Mouse (Mus musculus): ENCODE results near the gene Taz.

Gene Taz

DNA sequence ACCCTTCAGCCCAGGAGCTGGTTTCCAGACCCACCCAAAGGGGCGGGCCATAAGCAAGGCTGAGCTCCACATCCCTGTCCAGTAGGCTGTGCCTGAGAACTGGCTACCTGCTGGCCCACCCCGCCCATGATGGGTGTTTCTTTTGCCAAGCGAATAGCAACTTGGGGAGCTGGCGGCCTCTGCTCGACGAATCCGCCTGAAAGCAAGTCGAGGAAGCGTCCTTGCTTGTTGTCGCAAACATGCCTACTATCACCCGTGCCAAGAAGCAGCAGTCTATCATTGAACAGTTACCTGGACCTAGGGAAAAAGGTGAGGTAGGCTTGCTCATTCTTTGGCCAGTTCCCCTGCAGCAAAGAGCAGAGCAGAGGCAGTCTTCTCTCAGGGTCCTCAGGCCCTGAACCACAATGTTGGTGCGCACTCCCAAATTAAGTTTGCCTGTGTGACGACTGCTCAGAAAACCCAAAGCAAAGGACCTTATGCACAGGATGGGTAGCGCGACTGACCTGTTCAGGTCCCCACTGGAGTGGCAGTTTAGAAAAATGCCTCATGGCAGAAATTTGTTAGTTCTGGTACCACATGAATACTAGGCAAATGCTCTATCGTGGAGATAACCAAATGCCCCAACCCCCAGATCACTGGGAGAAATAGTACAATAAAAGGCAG, at the start of gene Taz, which contains the start of gene Dnase1l1:
Taz (plus strand) TSS at position 181 of the 663 bp plus-strand sequence.
Dnase1l1 (minus strand) TSS at position 606 of the 663 bp plus-strand sequence.
- no peak for DNase-seq (ENCODE audit: low read depth, low spot score)

DNA sequence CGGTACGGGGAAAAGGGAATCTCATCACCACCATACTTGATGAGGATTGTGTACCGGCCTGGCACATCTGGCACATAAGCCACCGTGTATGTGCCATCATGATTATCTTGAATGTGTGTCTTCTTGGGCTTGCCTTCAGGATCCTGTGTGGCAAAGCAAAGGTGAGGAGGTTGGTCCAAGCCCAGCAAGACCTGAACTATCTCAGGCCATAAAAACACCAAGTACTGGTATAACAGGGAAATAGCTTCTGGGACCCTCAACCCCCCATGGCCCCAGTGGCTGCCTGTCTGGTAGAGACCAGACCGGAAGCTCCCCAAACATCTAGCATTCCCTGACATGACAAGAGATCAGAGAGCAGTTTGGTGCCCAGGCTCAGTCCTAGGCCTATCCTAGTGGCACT, 48.5 kb upstream of the Taz start:
- no peak for DNase-seq (ENCODE audit: low read depth, low spot score)

DNA sequence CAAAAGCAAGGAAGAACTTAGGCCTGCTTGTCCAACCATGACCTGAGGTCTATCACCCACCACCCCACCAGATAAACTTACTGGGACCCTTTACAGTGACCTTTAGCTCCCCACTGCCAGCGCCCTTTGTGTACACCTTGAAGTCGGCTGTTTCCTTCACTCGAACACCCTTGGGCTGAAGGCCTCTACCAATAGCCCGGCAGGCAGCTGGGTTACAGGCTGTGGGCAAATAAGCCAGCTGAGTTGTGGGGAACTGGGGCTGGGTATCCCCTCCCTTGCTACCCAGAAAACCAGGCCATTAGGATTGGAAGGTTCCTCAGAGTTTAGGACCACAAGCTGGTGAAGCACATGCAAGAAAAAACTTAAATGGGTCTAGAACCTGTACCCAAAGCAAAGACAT, 41.4 kb upstream of the Taz start:
- no peak for DNase-seq (ENCODE audit: low read depth, low spot score)

DNA sequence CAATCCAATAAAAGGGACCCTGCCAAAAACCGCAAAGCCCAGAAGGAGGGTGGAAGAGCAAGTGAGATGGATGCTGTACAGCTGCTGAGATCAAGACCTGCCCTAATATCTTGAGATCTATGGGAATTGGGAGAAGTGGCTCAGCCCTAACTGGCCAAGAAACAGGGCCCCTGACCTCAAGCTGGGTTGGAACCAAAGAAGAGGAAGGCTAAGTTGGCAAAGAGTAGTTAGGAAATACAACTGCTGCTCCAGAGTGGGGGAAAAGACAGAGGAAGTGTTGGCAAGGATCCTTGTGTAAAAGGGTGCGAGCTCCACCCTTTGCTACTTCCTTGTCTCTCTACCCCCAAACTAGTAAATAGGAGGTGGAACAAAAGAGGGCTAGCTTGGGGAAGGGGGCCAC, 38.3 kb upstream of the Taz start:
- DNase-seq (ENCODE audit: low read depth, low spot score), result no peak

DNA sequence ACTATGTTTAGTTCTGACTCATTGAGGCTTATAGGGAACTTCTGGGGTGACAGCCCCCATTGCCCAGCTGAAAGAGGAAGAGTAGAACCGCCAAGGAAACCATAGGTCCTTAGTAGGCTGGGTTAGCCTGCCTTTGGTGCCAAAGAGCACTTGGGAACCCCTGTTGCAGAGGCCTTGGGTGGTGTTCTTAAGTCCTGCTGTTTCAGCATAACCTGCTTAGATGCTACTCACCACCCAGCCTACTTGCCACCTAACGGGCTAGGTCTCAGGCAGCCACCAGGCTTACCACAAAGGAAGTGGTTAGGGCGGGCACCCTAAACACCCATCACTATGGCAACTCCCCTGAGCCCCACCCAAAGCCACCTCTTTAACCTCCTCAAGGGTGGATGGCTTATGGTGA, 37.9 kb upstream of the Taz start:
- DNase-seq (ENCODE audit: low read depth, low spot score), result no peak

DNA sequence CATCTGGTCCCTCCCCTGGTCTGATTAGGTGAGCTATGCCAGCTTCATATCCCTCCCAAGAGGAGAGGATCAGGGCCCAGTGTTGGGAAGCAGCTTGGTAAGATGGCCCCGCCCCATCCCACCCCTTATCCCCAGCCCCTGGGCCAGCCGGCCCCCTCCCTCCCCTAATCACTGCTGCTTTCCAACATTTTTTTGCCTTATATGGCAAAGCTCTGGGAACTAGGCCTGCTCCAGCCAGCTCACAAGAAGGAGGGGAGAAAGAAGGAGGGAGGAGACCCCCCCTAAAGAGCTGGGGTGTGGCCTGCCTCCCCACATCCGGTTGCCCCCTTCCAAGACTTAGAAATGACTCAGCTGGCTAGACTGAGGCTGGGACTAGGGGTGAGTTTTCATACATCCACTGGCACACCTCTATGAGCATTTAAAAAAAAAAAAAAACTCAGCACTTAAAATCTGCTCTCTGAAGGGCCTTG, 37.1 kb upstream of the Taz start:
- peak; percentile 68 for DNase-seq (ENCODE audit: low read depth, low spot score)

DNA sequence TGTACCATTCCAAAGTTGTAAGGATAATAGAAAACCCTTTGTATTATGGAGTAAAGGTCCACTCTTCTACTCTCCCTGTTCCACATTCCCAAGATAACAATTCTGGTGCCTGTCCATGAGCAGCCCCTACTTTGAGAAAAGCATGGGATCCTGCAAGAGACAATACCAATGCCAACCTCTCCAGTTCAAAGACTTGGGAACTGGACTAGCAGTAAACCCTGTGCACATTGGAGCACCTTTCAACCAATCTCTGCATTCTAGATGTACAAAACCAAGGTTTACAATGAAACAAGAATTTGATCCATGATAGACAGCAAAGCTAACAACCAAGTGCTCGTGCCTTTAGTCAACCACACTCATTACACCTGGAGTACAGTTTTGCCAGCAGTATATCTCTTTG, 36.6 kb upstream of the Taz start:
- no peak for DNase-seq (ENCODE audit: low read depth, low spot score)

DNA sequence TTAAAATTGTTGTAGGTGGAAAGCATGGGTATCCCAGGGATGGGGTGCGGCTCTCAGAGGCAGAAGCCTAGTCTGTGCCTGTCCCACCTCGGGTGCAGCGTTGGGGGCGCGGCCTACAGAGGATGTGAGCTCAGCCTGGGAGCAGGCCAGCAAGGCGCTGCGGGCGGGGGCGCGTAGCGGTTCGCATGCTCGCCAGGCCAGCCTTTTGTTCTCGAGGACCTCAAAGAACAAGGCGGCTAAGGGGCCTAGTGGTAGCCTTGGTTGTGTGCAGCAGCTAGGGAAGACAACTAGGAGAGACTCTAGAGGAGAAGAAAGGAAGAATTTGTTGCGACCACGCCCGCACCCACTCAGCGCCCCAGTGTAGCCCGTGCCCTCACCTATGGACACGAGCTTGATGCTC, 36.0 kb upstream of the Taz start:
- DNase-seq (ENCODE audit: low read depth, low spot score), result no peak

DNA sequence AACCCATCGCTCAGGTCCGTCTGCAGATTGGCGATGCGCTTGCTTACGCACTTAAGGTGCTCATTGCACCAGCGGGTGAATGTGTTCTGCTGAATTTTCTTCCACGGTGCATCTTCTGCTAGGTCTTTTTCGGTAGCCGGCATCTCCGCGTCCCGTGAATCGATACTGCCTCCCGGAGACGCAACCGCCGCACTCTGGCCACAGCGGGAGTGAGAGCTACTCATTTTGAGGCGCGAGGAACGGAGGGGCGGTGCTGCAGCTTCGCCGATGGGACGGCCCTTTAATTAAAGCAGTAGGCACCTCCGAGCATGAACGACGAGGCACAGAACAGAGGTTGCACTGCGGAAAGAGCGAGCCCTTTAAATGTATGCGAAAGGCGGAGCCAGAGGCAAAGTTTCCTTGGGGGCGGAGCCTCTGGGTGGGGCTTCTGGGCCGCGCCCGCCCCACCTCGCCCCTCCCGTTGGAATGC, 35.5 kb upstream of the Taz start:
- peak; percentile 89 for DNase-seq (ENCODE audit: low read depth, low spot score)

DNA sequence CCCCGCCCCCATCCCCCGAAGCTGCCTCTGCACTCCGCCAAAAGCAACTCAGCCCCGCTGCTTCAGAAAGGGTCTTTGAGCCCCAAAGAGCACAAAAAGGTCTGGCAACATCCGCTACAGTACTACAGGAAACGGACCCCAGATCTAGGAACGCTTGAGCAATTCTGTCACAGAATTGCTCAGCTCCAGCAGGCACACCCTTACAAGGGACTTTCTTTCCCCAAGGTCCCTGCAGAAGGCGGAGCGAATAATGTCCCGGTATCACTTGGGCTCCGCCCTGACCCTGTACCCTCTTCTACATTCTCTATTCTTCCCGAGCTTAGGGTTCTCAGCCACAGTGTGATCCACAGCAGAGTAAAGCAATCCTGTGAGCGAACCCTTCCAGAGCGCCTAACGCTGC, 35.0 kb upstream of the Taz start:
- DNase-seq (ENCODE audit: low read depth, low spot score), result no peak

DNA sequence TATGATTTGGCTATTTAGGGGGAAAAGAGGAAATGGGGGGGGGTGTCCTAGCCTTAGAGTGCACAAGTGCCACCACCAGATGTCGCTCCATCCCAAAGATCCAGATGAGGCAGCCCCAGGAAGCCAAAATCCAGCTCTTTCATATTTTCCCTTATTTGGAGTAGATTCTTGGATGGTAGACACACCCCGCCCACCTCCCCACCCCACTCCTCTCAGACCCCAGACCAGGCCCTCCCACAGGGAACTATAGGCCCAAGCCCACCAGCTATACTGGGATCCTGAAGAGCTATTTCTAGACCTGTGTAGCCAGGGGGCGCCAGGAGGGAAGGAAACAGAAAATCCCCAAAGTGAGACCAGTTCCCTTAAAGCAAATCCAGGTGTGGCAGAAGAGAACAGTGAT, 33.1 kb upstream of the Taz start:
- DNase-seq (ENCODE audit: low read depth, low spot score), result no peak

DNA sequence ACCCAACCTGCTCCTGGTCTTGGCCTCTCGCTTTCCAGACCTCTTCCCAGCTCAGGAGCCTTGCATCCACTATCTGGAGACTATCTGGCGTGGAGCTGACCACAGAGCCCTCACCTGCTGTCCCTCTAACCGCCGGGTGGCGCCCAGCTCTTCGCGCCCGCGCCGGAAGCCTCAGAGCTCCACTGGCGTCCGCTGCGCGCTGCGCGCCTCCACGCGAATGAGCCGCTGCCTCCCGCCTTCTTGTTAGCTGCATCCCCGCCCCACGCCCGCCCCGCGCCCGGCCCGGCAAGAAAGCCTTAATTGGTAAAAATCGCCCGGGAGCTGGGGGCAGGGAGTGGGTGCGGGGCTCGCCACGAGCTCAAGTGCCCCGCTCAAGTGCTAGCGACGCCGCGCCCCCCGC, 32.1 kb upstream of the Taz start, which contains the start of gene Flna:
Flna (minus strand) TSS at position 206 of the 400 bp plus-strand sequence.
- DNase-seq (ENCODE audit: low read depth, low spot score), result no peak

DNA sequence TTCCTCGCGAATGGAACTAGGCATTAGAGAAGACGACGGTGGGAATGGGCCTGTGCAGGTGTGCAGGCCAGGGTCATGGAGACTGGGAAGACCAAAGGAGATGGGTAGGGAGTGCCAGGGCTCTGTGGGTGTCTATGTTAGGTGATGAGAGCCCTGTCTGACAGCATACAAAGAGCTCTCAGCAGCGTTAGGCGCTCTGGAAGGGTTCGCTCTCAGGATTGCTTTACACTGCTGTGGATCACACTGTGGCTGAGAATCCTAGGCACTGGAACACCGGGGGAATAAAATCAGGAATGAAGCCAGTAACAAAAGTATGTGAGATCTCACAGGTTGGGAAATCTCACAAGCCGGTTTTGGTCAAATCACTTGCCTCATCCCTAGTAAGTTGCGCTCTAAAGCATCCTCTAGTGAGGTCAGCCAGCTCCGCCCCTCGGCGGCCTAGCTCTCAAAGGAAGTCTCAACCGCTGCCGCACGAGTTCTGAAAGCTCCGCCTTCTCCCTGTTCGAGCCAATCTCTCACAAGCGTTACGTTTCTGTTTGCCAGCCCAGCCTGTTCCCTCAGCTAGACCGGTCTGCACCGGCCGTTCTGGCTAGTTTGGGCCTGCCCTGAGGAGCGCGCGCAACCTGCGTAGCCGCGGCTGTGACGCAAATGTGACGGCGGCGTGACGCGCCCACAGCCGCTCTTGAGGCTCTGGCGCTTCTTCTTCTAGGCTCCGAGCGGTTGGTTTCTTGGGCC, 27.4 kb upstream of the Taz start, which contains the start of gene Emd:
Emd (plus strand) TSS at position 535 of the 735 bp plus-strand sequence.
- DNase-seq (ENCODE audit: low read depth, low spot score), result peak; percentile 79

DNA sequence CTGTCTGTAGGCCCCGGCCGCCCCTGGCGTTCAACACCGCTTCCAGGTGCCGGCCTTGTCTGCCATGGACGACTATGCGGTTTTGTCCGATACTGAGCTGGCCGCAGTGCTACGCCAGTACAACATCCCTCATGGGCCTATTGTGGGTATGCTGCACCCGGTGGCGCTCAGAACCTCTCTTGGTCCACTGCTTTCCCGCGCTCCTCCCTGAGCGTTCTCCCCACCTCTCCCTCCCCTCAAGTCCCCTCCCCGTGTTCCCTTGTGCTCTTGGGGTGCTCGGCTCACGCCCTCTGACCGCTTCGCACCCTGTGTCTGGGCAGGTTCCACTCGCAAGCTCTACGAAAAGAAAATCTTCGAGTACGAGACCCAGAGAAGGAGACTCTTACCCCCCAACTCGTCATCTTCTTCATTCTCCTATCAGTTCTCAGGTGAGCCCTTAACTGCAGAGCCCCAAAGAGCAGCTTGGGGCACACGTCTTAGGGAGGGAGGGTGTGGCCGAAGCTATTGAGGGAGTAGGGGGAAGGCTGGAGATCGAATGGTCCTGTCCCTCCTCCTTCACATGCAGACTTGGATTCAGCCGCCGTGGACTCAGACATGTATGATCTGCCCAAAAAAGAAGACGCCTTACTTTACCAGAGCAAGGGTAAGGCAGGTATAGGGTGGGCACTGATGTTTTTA, 26.7 kb upstream of the Taz start:
- no peak for DNase-seq (ENCODE audit: low read depth, low spot score)

DNA sequence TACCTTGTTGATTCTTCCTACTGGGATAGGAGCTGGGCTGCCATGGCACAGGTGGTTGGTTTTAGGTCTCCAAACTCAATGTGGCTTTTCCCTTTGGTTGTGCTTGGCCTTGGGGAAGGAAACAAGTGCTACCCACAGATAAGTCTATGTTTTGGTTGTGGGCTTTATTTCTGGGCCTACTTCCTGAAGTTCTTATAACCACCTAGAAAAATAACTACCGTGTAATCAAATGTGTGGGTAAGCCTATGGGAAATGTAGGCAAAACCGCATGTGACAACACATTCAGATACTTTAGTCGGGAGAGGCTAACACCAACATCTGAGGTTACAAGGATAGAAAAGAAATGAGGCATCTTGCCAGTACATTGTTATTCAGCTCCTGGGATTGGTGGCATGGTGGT, 24.0 kb upstream of the Taz start:
- DNase-seq (ENCODE audit: low read depth, low spot score), result no peak

DNA sequence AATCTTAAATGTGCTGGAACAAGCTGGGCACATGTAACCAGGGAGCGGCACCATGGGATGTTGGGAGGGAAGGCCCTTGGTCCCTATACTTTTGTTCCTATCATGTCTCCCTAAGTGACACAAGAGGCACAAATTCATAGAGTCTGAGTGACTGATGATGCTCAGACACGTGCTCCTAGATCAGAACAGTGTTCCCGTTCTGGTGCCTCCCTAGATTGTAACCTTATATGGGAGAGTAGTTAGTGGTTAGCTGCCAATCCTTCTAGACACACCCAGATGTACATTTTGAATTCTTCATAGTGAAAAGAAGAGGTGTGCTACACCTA, 12.0 kb upstream of the Taz start:
- no peak for DNase-seq (ENCODE audit: low read depth, low spot score)

DNA sequence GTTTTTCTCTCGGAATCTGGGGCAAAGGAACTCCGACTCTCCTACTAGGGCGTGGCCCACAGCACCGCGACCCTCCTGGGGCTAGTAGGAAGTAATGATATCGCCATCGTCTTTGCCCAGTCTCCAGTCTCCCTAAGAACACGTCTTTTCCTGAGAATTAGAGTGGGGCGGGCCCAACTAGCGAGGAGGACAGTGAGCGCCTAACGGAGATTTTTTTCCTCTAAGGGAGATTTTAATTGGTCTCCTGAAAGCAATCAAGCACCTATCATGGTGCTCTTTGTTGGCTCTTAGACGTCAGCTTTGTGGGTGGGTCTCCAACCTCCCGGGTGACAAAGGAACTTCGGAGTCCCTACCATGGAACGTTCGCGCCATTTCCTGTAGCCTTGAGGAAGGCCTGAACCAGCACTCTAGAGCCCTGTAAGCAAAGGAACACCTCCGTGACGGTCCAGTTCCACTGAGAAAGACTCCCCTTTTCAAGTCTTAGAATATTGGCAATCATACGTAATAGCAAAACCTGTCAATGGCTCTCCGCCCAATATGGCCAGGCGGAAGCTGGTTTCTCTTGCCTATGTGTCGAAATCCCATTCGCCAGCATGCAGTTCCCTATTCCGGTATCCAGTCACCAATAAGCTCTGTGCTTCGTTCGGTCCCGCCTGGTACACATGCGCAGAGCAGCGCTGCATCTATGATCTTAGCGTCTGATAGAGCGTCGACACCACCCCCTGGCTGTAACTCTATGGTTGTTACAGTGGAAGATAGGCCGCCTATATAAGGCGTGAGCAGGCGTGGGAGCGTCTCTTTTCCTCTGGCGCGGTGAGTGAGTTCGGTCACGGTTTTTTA, 11.4 kb upstream of the Taz start, which contains the start of gene Rpl10:
Rpl10 (plus strand) TSS at position 751 of the 840 bp plus-strand sequence.
- DNase-seq (ENCODE audit: low read depth, low spot score), result peak; percentile 94

DNA sequence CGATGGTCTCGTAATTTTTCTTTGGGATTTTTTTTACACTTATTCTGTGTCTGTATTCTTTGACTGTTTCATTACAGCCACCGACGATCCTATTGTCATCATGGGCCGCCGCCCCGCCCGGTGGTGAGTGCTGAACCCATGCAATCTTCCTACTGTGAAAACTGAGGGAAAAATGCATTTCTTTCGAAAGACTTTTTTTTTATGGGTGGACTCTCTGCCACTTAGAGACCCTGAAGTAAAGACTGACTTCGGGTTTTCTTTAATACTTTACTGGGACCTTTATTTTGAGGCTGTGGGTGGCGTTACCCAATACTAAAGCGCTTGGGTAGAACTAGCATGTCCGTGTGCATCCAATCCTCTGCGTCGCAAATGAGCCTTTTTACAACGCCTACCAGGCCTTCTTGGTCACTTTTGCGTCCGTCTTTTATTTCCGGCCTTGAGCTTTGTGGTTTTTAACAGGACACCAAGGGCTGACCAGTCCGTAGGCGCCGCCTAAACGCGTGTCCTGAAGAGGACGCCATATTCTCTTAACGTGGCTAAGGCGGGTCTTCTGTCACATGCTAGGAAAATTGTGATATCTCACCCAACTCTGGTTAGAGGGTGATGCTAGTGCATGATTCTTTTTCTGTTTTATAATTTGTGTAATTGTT, 10.7 kb upstream of the Taz start:
- no peak for DNase-seq (ENCODE audit: low read depth, low spot score)

DNA sequence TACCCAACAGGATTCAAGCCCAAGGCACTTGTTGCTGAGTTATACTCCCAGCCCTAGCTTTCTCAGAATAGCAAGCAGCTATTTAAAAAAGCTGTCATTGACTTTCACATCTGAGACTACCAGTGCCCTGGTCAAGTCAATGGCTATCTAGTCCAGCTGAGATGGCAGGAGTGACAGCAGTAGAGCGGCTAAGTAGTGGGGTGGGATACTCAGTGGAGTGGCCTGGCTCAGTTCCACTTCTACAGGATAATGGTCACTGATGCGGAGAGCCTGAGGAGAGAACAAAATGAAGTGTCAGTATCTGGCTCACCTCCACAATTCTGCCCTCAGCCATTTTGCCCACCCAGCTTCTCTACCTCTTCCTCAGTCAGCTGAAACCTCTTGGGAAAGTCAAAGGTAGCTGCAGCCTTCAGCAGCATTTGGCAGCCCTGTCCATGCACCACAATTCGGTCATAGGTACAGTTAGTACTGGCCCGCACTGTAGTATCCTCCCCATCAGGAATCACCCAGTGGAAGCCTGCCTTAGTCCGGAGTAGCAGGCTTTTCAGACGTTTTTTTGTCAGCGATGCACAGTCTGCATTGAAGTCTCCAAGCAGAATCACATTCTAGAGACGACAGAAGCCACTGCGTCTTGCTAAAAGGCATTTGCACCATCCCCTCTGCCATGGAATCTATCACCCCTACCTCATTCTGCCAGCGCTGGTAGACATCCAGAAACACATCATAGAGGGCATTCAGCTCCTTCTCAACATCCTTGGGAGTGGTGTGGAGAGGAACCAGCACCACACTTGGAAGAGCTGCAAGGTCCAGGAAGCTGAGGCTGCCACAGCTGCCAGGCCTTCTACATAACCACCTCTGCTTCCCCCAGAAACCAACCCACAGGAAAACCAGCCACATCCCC, 8.0 kb upstream of the Taz start:
- no peak for DNase-seq (ENCODE audit: low read depth, low spot score)

DNA sequence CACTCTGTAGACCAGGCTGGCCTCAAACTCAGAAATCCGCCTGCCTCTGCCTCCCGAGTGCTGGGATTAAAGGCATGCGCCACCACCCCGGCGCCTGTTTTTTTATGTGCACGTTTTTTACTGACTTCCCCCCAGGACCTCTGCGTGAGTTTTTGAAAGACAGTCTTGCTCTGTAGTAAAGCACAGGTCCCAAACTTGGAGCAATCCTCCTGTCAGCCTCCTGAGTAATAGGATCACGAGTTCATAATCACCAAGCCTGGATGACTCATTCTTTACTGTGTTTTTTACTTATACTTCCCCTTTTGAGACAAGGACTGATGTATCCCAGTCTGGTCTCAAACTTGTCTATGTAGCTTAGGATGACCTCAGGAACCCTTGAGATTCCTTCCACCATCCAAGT, 3.8 kb upstream of the Taz start:
- no peak for DNase-seq (ENCODE audit: low read depth, low spot score)
